Mouse (Mus musculus) hindbrain, postnatal 0 days (tissue): Measurements from ENCODE around the gene Pgam1. TPM values are rescaled to one million over a fixed set of nuclear protein-coding genes. Genes with fewer than 3 reads are reported as not detected.

Experiments
- ATAC-seq: fragments of 200-750 bp; cut with Nextera tagmentation; 2 replicates; pipeline ENCODE4 v1.8.0; 2017; ENCODE audit warnings: mild to moderate bottlenecking, moderate TSS enrichment, moderate library complexity
- DNase-seq: peaks from one replicate; pipeline ENCODE4 v3.0.0-alpha.2; 2015; ENCODE audit warnings: low spot score
- H3K27ac ChIP-seq: fragments of 300-500 bp; sonication (generic); 2 replicates; pipeline ENCODE4 v1.5.1; 2014; ENCODE audit warnings: mild to moderate bottlenecking
- H3K27me3 ChIP-seq: fragments of 300-500 bp; sonication (generic); 2 replicates; pipeline ENCODE4 v1.6.1; 2014; ENCODE audit warnings: low read length, mixed read lengths; ENCODE audit not compliant: insufficient read depth
- H3K36me3 ChIP-seq: fragments of 300-500 bp; sonication (generic); 2 replicates; pipeline ENCODE4 v1.6.1; 2014; ENCODE audit warnings: low read length, mixed read lengths; ENCODE audit not compliant: insufficient read depth
- H3K4me1 ChIP-seq: fragments of 300-500 bp; sonication (generic); 2 replicates; pipeline ENCODE4 v1.6.1; 2014; ENCODE audit warnings: antibody characterized with exemption, low read length, mixed read lengths; ENCODE audit not compliant: insufficient read depth
- H3K4me2 ChIP-seq: fragments of 300-500 bp; sonication (generic); 2 replicates; pipeline ENCODE4 v1.6.1; 2014; ENCODE audit warnings: low read depth, mild to moderate bottlenecking, low read length, moderate library complexity, mixed read lengths
- H3K4me3 ChIP-seq: fragments of 300-500 bp; sonication (generic); 2 replicates; pipeline ENCODE4 v1.5.1; 2014; ENCODE audit warnings: low read length
- H3K9ac ChIP-seq: fragments of 300-500 bp; sonication (generic); replicated peaks from 2 replicates; pipeline ENCODE4 v1.6.1; 2014; ENCODE audit warnings: mild to moderate bottlenecking, low read length, moderate library complexity, mixed read lengths
- H3K9me3 ChIP-seq: fragments of 300-500 bp; sonication (generic); 2 replicates; pipeline ENCODE4 v1.6.1; 2016; ENCODE audit warnings: low read length, mixed read lengths
- CTCF ChIP-seq: IDR thresholded peaks from 2 replicates; pipeline ENCODE4 v1.5.1; 2016; ENCODE audit warnings: antibody characterized with exemption, control low read depth, low read depth
- WGBS: fragments of 180-500 bp; shearing (Covaris S2); extraction: QIAGEN DNeasy Blood & Tissue Kit; methylation state at CpG from one replicate; pipeline ENCODE4 v1.1.7; 2014; 5-methylcytosine and 5-hydroxymethylcytosine counted together
- polyA plus RNA-seq: library from polyadenylated mRNA; unstranded; fragments of >200 nt; fragmentation: Nextera tagmentation; extraction: Ambion mirVana; gene quantifications from 2 replicates; pipeline ENCODE4 v1.2.1, GENCODE M21; 2015
- total RNA-seq: library from RNA; depleted of rRNA; stranded (reverse); fragments of >200 nt; gene quantifications from 2 replicates; pipeline ENCODE4 v1.2.3, GENCODE M21; 2014; rRNA removed

Gene Pgam1
- total and polyA plus RNA-seq, 2 experiments from 2014 or later = 539 to 629 TPM

DNA sequence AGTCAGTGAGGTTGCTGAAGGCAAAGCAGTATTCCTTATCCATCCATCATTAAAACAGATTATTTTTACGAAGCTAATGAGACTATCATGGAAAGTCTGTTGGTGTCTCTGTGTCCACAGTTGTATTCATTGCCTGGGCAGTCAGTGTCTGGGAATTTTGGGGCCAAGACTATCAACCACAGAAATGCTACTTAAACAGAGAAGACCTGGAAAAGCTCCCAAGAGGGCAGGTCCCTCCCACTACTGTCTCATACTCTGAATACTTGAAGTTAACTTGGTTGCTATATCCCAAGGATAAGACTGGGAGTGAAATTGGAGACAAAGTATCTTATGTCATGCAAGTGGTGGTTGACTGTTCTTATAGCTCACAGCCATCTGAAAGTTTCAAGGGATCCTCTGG, 24.2 kb downstream of the Pgam1 start:
- Histone ChIP-seq H3K4me1 (peaks cover 7% of the 10 kb centered on the region), H3K9ac (no peak overlapping the region), H3K4me2 (no peak overlapping the region), H3K36me3 (peaks cover 28% of the 10 kb centered on the region), H3K9me3 (no peaks in the 10 kb centered on the region), H3K4me3 (no peak overlapping the region), H3K27ac (no peak overlapping the region), H3K27me3 (no peaks in the 10 kb centered on the region)
- no peak for DNase-seq
- WGBS = 82% methylated on average over 1 of the region's 1 CpGs
- TF ChIP-seq CTCF = no peak
- ATAC-seq = no peak

DNA sequence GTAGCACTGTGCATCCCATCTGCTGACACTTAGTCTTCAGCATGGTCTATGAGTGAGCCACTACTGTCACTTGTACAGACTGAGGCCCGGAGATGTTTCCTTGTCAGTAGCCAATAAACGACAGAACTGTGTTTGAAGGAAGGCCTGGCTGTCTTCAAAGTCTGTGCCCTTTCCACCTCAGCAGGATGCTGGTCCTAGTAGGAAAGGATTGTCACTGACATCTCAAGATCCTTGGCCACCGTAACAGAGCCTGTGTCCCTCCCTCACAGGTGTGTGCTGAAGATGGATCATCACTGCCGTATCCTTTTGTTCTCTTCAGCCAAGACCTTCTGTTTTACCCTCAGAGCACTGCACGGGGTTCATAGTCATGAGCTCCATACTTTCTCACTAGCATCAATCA, 26.8 kb downstream of the Pgam1 start:
- Histone ChIP-seq H3K4me1 (peaks cover 7% of the 10 kb centered on the region), H3K4me2 (no peak overlapping the region), H3K36me3 (peaks cover 47% of the 10 kb centered on the region), H3K4me3 (no peak overlapping the region), H3K27me3 (no peaks in the 10 kb centered on the region), H3K9ac (no peak overlapping the region), H3K27ac (no peak overlapping the region), H3K9me3 (no peaks in the 10 kb centered on the region)
- TF ChIP-seq CTCF = no peak
- DNase-seq = no peak
- 89% methylated on average over 5 of the region's 5 CpGs for WGBS
- no peak for ATAC-seq

DNA sequence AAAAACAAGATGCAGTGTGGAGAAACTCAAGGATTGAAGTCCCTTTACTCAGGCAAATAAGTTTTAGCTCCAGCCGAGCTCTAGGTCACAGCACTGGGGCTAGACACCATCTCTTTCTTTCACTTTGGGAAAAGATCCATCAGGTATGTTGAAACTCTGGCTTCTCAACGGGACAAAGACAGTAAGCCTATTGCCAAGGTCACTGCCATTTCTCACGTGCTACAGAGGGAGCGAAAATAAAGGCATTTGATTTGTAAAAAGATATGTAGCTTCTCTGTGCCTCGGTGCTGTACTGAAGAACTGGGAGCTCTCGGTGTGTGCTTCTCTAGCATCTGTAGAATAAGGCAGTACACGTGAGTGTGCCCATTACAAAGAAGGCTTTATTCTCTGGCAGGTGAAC, 32.1 kb downstream of the Pgam1 start:
- Histone ChIP-seq H3K4me1 (no peaks in the 10 kb centered on the region), H3K27ac (no peak overlapping the region), H3K27me3 (no peaks in the 10 kb centered on the region), H3K36me3 (peaks cover 88% of the 10 kb centered on the region), H3K9ac (no peak overlapping the region), H3K4me3 (no peak overlapping the region), H3K9me3 (no peaks in the 10 kb centered on the region), H3K4me2 (no peak overlapping the region)
- DNase-seq (no peak), ATAC-seq (no peak)
- TF ChIP-seq CTCF = no peak
- WGBS = 89% methylated on average over 7 of the region's 7 CpGs

DNA sequence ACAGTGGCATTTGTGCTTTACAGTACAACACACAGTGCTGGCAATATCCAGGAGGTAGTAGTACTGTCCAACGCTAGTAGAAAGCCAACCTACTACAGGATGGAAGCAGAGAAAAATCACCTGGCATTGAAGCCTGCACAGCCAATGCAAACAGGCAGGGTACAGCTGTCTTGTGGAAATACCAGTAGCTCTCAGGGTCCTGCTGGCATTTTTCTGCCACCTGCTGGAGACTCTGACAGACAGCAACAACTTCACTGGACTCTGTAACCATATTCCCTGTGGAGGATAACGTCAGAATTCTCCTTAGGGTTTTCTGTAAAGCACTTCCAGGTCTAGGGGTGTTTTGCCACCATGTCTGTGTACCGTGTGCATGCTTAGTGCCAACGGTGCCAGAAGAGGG, 40.6 kb downstream of the Pgam1 start:
- DNase-seq (peak; percentile 32), ATAC-seq (peak; percentile 73; the same call in 1 of the 2 replicates)
- Histone ChIP-seq H3K27me3 (no peaks in the 10 kb centered on the region), H3K36me3 (peaks cover 58% of the 10 kb centered on the region), H3K9me3 (no peaks in the 10 kb centered on the region), H3K4me1 (no peaks in the 10 kb centered on the region), H3K4me3 (no peak overlapping the region), H3K27ac (no peak overlapping the region), H3K9ac (no peak overlapping the region), H3K4me2 (no peak overlapping the region)
- TF ChIP-seq CTCF = peak; percentile 57
- WGBS = 77% methylated on average over 4 of the region's 4 CpGs

DNA sequence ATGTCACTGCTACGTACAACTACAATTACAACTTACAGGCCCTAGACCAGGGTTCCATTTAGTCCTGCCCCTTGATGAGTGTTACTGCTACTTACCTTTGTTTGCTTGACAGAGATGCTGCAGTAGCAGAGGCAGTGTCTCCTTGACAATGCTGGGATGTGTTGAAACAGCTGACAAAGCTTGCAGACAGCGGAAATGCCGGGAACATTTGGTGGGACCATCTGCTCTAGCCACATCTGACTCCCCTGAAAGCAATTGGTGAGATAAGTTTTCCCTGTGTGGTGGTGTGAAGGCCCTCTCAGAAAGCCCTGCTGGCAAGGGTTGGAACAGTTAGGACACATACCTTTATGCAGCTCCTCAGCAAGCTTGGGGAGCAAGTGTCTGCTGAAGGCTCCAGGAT, 41.9 kb downstream of the Pgam1 start:
- H3K36me3 ChIP-seq = peaks cover 56% of the 10 kb centered on the region
- ATAC-seq = no peak

More for the DNA sequence above, 41.9 kb downstream of the Pgam1 start:
- H3K4me3 ChIP-seq = no peak overlapping the region
- no peaks in the 10 kb centered on the region for H3K27me3 ChIP-seq
- TF ChIP-seq CTCF = no peak
- no peak for DNase-seq
- WGBS = 85% methylated on average over 3 of the region's 3 CpGs
- no peaks in the 10 kb centered on the region for H3K4me1 ChIP-seq
- no peaks in the 10 kb centered on the region for H3K9me3 ChIP-seq
- H3K27ac ChIP-seq = no peak overlapping the region
- no peak overlapping the region for H3K4me2 ChIP-seq
- H3K9ac ChIP-seq = no peak overlapping the region

Other genes with a start within 250 kb of the Pgam1 start
- 69.2 and 78.5 TPM in 2 replicates for gene Slit1, start 168.3 kb upstream of the Pgam1 start, total RNA-seq
- 10.8 and 13.3 TPM in 2 replicates for gene Slit1, start 168.3 kb upstream of the Pgam1 start, polyA plus RNA-seq
- gene Arhgap19, start 109.9 kb upstream of the Pgam1 start, total RNA-seq = 5.4 and 5.5 TPM in 2 replicates
- gene Arhgap19, start 109.9 kb upstream of the Pgam1 start, polyA plus RNA-seq = 3.9 and 4.4 TPM in 2 replicates
- gene Frat1, start 82.0 kb upstream of the Pgam1 start, total RNA-seq = 26.6 and 33.8 TPM in 2 replicates
- gene Frat1, start 82.0 kb upstream of the Pgam1 start, polyA plus RNA-seq = 24.4 and 27.0 TPM in 2 replicates
- gene Frat2, start 63.8 kb upstream of the Pgam1 start, total RNA-seq = 9.0 and 13.2 TPM in 2 replicates
- gene Frat2, start 63.8 kb upstream of the Pgam1 start, polyA plus RNA-seq = 5.8 and 7.3 TPM in 2 replicates
- gene Rrp12, start 15.8 kb upstream of the Pgam1 start, total RNA-seq = 19.2 and 21.9 TPM in 2 replicates
- 11.9 and 12.3 TPM in 2 replicates for gene Rrp12, start 15.8 kb upstream of the Pgam1 start, polyA plus RNA-seq
- 13.5 and 21.1 TPM in 2 replicates for gene Exosc1, start 21.5 kb downstream of the Pgam1 start, total RNA-seq
- gene Exosc1, start 21.5 kb downstream of the Pgam1 start, polyA plus RNA-seq = 64.8 and 69.4 TPM in 2 replicates
- 65.1 and 73.7 TPM in 2 replicates for gene Zdhhc16, start 21.6 kb downstream of the Pgam1 start, total RNA-seq
- 81.9 and 89.4 TPM in 2 replicates for gene Zdhhc16, start 21.6 kb downstream of the Pgam1 start, polyA plus RNA-seq
- gene Mms19, start 69.2 kb downstream of the Pgam1 start, total RNA-seq = 54.8 and 66.1 TPM in 2 replicates
- gene Mms19, start 69.2 kb downstream of the Pgam1 start, polyA plus RNA-seq = 25.9 and 28.8 TPM in 2 replicates
- 19.9 and 22.4 TPM in 2 replicates for gene Ubtd1, start 69.8 kb downstream of the Pgam1 start, total RNA-seq
- gene Ubtd1, start 69.8 kb downstream of the Pgam1 start, polyA plus RNA-seq = 13.4 and 14.1 TPM in 2 replicates
- gene Ankrd2, start 124.1 kb downstream of the Pgam1 start, total RNA-seq = 0.42 TPM in 1 of 2 replicates, not detected in the other
- gene Ankrd2, start 124.1 kb downstream of the Pgam1 start, polyA plus RNA-seq = 0.97 and 1.5 TPM in 2 replicates
- 2.2 and 3.6 TPM in 2 replicates for gene Hoga1, start 133.7 kb downstream of the Pgam1 start, total RNA-seq
- 3.9 and 4.6 TPM in 2 replicates for gene Hoga1, start 133.7 kb downstream of the Pgam1 start, polyA plus RNA-seq
- gene 4933411K16Rik, start 140.3 kb downstream of the Pgam1 start, total RNA-seq = 0.61 and 1.6 TPM in 2 replicates
- gene 4933411K16Rik, start 140.3 kb downstream of the Pgam1 start, polyA plus RNA-seq = not detected in 2 replicates
- gene Morn4, start 174.4 kb downstream of the Pgam1 start, total RNA-seq = 42.9 and 48.5 TPM in 2 replicates
- gene Morn4, start 174.4 kb downstream of the Pgam1 start, polyA plus RNA-seq = 98.0 and 108 TPM in 2 replicates
- gene Pi4k2a, start 178.5 kb downstream of the Pgam1 start, total RNA-seq = 18.3 and 21.7 TPM in 2 replicates
- gene Pi4k2a, start 178.5 kb downstream of the Pgam1 start, polyA plus RNA-seq = 33.9 and 36.4 TPM in 2 replicates
- gene Avpi1, start 217.1 kb downstream of the Pgam1 start, total RNA-seq = 13.5 and 23.7 TPM in 2 replicates
- gene Avpi1, start 217.1 kb downstream of the Pgam1 start, polyA plus RNA-seq = 16.4 and 18.0 TPM in 2 replicates
- 14.0 and 16.5 TPM in 2 replicates for gene Marveld1, start 235.5 kb downstream of the Pgam1 start, total RNA-seq
- gene Marveld1, start 235.5 kb downstream of the Pgam1 start, polyA plus RNA-seq = 2.8 and 3.2 TPM in 2 replicates